In genomic region chr10:11746959-11747358, GRCm38 (mm10) we compare ENCODE assay signal across 20 mouse cellular contexts.
"Had no signal": no experiment of that assay in that cellular context is flagged by ENCODE, and none has a peak within 500 bp of the region (broad histone marks: within the 10 kb centered on the region; RNA-seq: fewer than 3 reads in every experiment).

No protein-coding gene starts in this region.

- H3K4me3 ChIP-seq: lung, embryonic 15.5 days; midbrain, embryonic 10.5 days; midbrain, embryonic 12.5 days; myocyte; neural tube, embryonic 13.5 days; neural tube, embryonic 15.5 days had no signal

- H3K9ac ChIP-seq: liver, postnatal 0 days; lung, embryonic 15.5 days; midbrain, embryonic 12.5 days; neural tube, embryonic 13.5 days; neural tube, embryonic 15.5 days had no signal

- H3K27me3 ChIP-seq: lung, embryonic 15.5 days; midbrain, embryonic 12.5 days; neural tube, embryonic 13.5 days; neural tube, embryonic 15.5 days had no signal

- H3K4me1 ChIP-seq: lung, embryonic 15.5 days; midbrain, embryonic 10.5 days; midbrain, embryonic 12.5 days; neural tube, embryonic 13.5 days; neural tube, embryonic 15.5 days had no signal

- H3K36me3 ChIP-seq: lung, embryonic 15.5 days; midbrain, embryonic 10.5 days; midbrain, embryonic 12.5 days; neural tube, embryonic 13.5 days; neural tube, embryonic 15.5 days had no signal

- ATAC-seq: liver, postnatal 0 days; lung, postnatal 0 days; midbrain, embryonic 16.5 days had no signal

- H3K4me2 ChIP-seq: lung, embryonic 15.5 days; midbrain, embryonic 12.5 days; neural tube, embryonic 13.5 days; neural tube, embryonic 15.5 days had no signal

- H3K27ac ChIP-seq: lung, embryonic 15.5 days; midbrain, embryonic 10.5 days; midbrain, embryonic 12.5 days; neural tube, embryonic 13.5 days; neural tube, embryonic 15.5 days had no signal

- DNase-seq: liver, postnatal 0 days; lung, adult 2 months; lung, postnatal 4 days; midbrain, embryonic 14.5 days; retina, postnatal 1 day; right cerebral cortex, adult 18-20 months; right cerebral cortex, postnatal 25 days; right cerebral cortex, postnatal 4 days; spleen, adult 18-20 months; thymus, adult 18-20 months; thymus, postnatal 14 days; thymus, postnatal 36 days had no signal

- H3K9me3 ChIP-seq: lung, embryonic 15.5 days; midbrain, embryonic 10.5 days; midbrain, embryonic 12.5 days; neural tube, embryonic 13.5 days; neural tube, embryonic 15.5 days had no signal
